Mouse (Mus musculus) liver, embryonic 14.5 days (tissue): Measurements from ENCODE around the gene Nsd1.

Source experiments
- CTCF ChIP-seq: IDR thresholded peaks from 2 replicates; pipeline ENCODE4 v1.5.1; 2016; ENCODE audit warnings: antibody characterized with exemption, low read depth, control low read depth
- EP300 ChIP-seq: IDR thresholded peaks from 2 replicates; pipeline ENCODE4 v1.6.1; 2016; ENCODE audit warnings: antibody characterized with exemption, low read depth

GRCm38 (mm10) chr13:55203740-55204139 is 5.8 kb upstream of the Nsd1 start:
- no peak for TF ChIP-seq CTCF
- no peak for TF ChIP-seq EP300
